Mouse (Mus musculus) liver, adult 2 months (tissue): ENCODE results near the gene Sdr42e1. TPM values are rescaled to one million over a fixed set of nuclear protein-coding genes. Genes with fewer than 3 reads are reported as not detected.

ENCODE experiments used
- DNase-seq: peaks from one replicate; pipeline ENCODE4 v3.0.0-alpha.2; 2011; ENCODE audit warnings: low read depth, low spot score; ENCODE audit errors: extremely low read depth
- H3K27ac ChIP-seq: fragments of 200-500 bp; replicated peaks from 2 replicates; pipeline ENCODE4 v1.5.1; 2012; ENCODE audit warnings: low read depth, mild to moderate bottlenecking, control low read depth, inconsistent platforms, low read length; ENCODE audit not compliant: insufficient read depth
- H3K27me3 ChIP-seq: fragments of 200-500 bp; 2 replicates; pipeline ENCODE4 v1.6.1; 2012; ENCODE audit warnings: mild to moderate bottlenecking, moderate library complexity, low read length, inconsistent platforms; ENCODE audit not compliant: control insufficient read depth, insufficient read depth
- H3K36me3 ChIP-seq: fragments of 200-500 bp; 2 replicates; pipeline ENCODE4 v1.6.1; 2012; ENCODE audit warnings: low read length, inconsistent platforms; ENCODE audit not compliant: control insufficient read depth, insufficient read depth
- H3K4me1 ChIP-seq: fragments of 200-500 bp; 2 replicates; pipeline ENCODE4 v1.6.1; 2011; ENCODE audit warnings: low read length; ENCODE audit not compliant: control insufficient read depth, insufficient read depth
- H3K4me3 ChIP-seq: fragments of 200-500 bp; 2 replicates; pipeline ENCODE4 v1.5.1; 2011; ENCODE audit warnings: low read depth, mild to moderate bottlenecking, control low read depth, low read length, moderate library complexity; ENCODE audit not compliant: insufficient read depth
- H3K79me2 ChIP-seq: fragments of 200-500 bp; 2 replicates; pipeline ENCODE4 v1.6.1; 2012; ENCODE audit warnings: inconsistent platforms, mild to moderate bottlenecking, low read length, moderate library complexity; ENCODE audit not compliant: control insufficient read depth, insufficient read depth
- H3K9ac ChIP-seq: fragments of 200-500 bp; 2 replicates; pipeline ENCODE4 v1.6.1; 2012; ENCODE audit warnings: low read depth, mild to moderate bottlenecking, control low read depth, inconsistent platforms, low read length
- CTCF ChIP-seq: fragments of 200-500 bp; IDR thresholded peaks from 2 replicates; pipeline ENCODE4 v1.5.1; 2011; ENCODE audit warnings: low read depth, low read length, control low read depth
- POLR2A ChIP-seq: fragments of 200-500 bp; IDR thresholded peaks from 2 replicates; pipeline ENCODE4 v1.6.1; 2011; ENCODE audit warnings: low read length, control low read depth; ENCODE audit not compliant: insufficient read depth; ENCODE audit errors: extremely low read depth
- WGBS: fragments of 180-500 bp; shearing (Covaris S2); methylation state at CpG from one replicate; pipeline ENCODE4 v1.1.7; 2018; 5-methylcytosine and 5-hydroxymethylcytosine counted together
- polyA plus RNA-seq: library from polyadenylated mRNA; depleted of rRNA; stranded (reverse); fragments of >200 nt; gene quantifications from 2 replicates; pipeline ENCODE4 v1.2.3, GENCODE M21; 2012
- total RNA-seq: library from RNA; depleted of rRNA; stranded (reverse); fragments of >200 nt; gene quantifications from 2 replicates; pipeline ENCODE4 v1.2.3, GENCODE M21; 2014

The Sdr42e1 gene
- total and polyA plus RNA-seq, 2 experiments, result 77.6 to 131 TPM

DNA sequence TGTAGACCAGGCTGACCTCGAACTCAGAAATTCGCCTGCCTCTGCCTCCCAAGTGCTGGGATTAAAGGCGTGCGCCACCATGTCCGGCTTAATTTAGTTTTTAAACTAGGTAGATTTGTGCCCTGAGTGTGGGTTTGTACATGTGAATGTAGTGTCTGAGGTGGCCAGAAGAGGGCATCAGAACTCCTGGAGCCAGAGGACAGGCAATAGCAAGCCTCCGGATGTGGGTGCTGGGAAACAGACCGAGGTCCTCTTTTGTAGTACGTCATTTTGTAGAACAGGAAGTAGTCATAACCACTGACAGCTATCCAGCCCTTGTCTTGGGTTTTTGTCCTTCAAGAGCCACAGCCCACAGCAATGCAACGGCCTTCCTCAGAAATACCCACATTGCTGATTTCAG lies 33.9 kb downstream of the Sdr42e1 start:
- Histone ChIP-seq H3K27ac (no peak overlapping the region), H3K36me3 (no peaks in the 10 kb centered on the region), H3K79me2 (no peaks in the 10 kb centered on the region), H3K9ac (no peak overlapping the region), H3K4me3 (no peak overlapping the region), H3K4me1 (no peaks in the 10 kb centered on the region), H3K27me3 (no peaks in the 10 kb centered on the region)
- 97% methylated on average over 9 of the region's 9 CpGs for WGBS
- DNase-seq, result no peak
- TF ChIP-seq POLR2A (no peak), CTCF (0 out of 2 replicates have a peak, but pooled peaks have one; percentile 19)

DNA sequence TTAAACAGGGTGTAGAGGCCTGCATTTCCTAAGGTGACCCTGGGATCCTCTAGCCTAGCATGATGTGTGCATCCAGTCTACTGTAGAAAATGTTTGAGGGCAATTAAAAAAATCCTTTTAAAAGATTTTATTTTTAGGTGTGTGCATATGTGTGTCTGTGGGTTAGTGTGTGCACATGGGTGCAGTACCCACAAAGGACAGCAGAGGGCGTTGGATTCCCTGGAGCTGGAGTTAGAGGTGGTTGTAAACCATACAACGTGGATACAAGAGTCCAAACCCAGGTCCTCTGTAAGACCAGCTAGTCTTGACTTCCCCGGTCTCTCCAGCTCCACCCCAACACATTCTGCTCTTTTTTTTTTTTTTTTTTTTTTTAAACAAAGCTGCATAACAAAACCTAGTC lies 36.0 kb downstream of the Sdr42e1 start:
- TF ChIP-seq CTCF (peak; percentile 20; the same call in 1 of the 2 replicates), POLR2A (no peak)
- H3K27ac ChIP-seq, result no peak overlapping the region
- WGBS, result 64% methylated on average over 3 of the region's 3 CpGs

DNA sequence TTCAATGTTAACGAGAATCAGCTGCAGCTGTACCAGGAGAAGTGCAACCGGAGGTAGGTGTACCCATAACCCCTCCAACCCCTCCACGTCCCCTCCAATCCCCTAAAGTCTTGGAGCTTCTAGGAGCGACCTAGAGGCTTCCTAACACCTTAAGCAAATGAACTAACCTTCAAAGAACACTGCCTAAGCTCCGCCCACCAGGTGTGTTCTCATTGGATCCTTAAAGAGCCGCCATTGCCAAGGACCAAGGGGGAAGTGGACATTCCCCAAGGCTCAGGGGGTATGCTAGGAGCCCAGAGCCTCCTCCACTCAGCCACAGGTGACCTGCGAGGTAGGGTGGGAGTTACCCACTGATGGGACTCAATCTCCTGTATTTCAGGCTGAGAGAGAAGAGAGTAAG lies 39.1 kb downstream of the Sdr42e1 start:
- Histone ChIP-seq H3K4me1 (no peaks in the 10 kb centered on the region), H3K27ac (no peak overlapping the region), H3K79me2 (no peaks in the 10 kb centered on the region), H3K4me3 (no peak overlapping the region), H3K9ac (no peak overlapping the region), H3K27me3 (no peaks in the 10 kb centered on the region), H3K36me3 (no peaks in the 10 kb centered on the region)
- 88% methylated on average over 7 of the region's 7 CpGs for WGBS
- DNase-seq, result no peak
- TF ChIP-seq CTCF (no peak), POLR2A (no peak)

More for the DNA sequence above, 36.0 kb downstream of the Sdr42e1 start:
- no peak for DNase-seq
- Histone ChIP-seq H3K27me3 (no peaks in the 10 kb centered on the region), H3K9ac (no peak overlapping the region), H3K4me3 (no peak overlapping the region), H3K4me1 (no peaks in the 10 kb centered on the region), H3K36me3 (no peaks in the 10 kb centered on the region), H3K79me2 (no peaks in the 10 kb centered on the region)

DNA sequence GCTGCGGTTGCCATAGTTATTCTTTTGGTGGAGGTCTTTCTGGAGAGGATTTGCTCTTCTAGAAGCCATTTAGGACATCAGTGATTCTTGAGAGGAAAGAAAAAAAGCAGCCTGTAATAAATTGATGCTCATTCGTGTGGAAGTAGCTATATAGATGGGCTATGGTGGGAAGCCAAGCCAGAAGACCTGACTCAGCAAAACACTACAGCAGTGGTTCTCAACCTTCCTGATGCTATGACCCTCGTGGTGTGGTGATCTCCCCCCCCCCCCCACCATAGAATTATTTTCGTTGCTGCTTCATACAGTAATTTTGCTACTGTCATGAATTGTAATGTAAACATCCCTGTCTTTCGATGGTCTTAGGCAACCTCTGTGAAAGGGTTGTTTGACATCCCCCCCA lies 41.0 kb downstream of the Sdr42e1 start:
- TF ChIP-seq CTCF, result no peak
- no peak for TF ChIP-seq POLR2A
- Histone ChIP-seq H3K27ac (no peak overlapping the region), H3K4me3 (no peak overlapping the region), H3K36me3 (no peaks in the 10 kb centered on the region), H3K79me2 (no peaks in the 10 kb centered on the region), H3K27me3 (no peaks in the 10 kb centered on the region), H3K4me1 (no peaks in the 10 kb centered on the region), H3K9ac (no peak overlapping the region)
- WGBS, result 81% methylated on average over 5 of the region's 5 CpGs
- DNase-seq, result no peak

DNA sequence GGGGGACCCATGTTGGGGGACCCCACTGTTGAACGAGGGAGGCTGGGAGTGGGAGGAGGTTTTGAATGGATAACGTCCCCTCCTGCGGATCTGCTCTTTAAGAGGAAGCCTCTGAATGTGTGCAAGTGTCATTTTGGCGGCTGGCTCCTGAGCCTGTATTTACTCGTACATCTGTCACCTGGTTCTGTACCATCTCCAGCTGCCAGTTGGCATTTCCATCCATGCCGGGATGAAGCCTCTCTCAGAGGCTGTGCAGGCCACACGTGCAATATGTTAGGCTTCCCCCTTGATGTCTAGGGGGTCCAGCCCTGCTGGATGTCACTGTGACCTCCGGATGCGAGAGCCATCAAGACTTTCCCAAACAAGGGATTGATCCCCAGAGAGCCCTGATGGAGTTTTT lies 46.4 kb downstream of the Sdr42e1 start:
- Histone ChIP-seq H3K4me1 (no peaks in the 10 kb centered on the region), H3K9ac (no peak overlapping the region), H3K27me3 (no peaks in the 10 kb centered on the region), H3K27ac (no peak overlapping the region), H3K79me2 (no peaks in the 10 kb centered on the region), H3K36me3 (no peaks in the 10 kb centered on the region), H3K4me3 (no peak overlapping the region)
- DNase-seq, result no peak
- WGBS, result 79% methylated on average over 9 of the region's 9 CpGs
- TF ChIP-seq CTCF (no peak), POLR2A (no peak)

DNA sequence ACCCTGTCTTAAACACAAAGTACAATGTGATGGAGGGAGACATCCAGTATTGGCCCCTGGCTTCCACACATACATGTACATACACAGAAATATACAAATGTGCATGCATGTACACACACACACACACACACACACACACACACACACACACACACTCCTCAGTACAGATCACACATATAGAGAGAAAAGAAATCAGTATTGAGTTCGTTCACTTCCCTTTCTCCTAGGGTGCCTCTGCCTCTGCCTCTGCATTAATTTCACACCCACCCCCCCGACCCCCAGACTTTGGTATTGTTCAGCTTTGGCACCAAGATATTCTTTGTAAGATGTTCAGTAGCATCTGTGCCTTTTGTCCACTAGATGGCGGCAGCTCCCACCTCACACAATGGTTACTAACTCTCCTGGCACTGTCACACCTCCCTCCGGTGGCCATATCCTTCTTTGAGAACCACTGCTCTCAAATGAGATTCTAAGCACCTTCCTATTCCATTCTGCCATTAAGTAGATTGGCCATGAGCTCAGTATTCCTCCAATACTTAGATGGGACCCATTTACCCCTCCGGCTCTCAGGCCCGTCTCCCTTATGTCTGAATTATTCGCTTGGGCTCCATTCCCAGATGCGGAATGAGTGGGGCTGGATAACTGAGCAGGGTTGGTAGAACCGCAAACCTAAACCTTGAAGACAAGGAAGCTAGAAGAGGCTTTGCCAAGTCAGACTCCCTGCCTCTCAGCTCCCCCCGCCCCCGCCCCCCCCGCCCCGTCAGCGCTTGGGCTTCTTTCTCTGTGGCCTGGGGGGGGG lies 47.2 kb downstream of the Sdr42e1 start:
- no peaks in the 10 kb centered on the region for H3K36me3 ChIP-seq
- peak; percentile 59 for DNase-seq
- no peak overlapping the region for H3K27ac ChIP-seq
- TF ChIP-seq POLR2A, result no peak
- TF ChIP-seq CTCF, result peak; percentile 79
- H3K4me3 ChIP-seq, result no peak overlapping the region
- no peaks in the 10 kb centered on the region for H3K27me3 ChIP-seq
- H3K9ac ChIP-seq, result no peak overlapping the region
- H3K79me2 ChIP-seq, result no peaks in the 10 kb centered on the region
- H3K4me1 ChIP-seq, result no peaks in the 10 kb centered on the region
- WGBS, result 69% methylated on average over 12 of the region's 14 CpGs
